Mouse (Mus musculus) hindbrain, embryonic 11.5 days (tissue): ENCODE results near the gene Medag. TPM values are rescaled to one million over a fixed set of nuclear protein-coding genes. Genes with fewer than 3 reads are reported as not detected.

Experiments used
- ATAC-seq: fragments of 200-750 bp; cut with Nextera tagmentation; 2 replicates; pipeline ENCODE4 v1.8.0; 2017; ENCODE audit warnings: mild to moderate bottlenecking, moderate TSS enrichment, moderate library complexity; ENCODE audit not compliant: low FRiP score
- DNase-seq: peaks from one replicate; pipeline ENCODE4 v3.0.0-alpha.2; 2015; ENCODE audit warnings: low spot score
- H3K27ac ChIP-seq: fragments of 300-500 bp; sonication (generic); 2 replicates; pipeline ENCODE4 v1.5.1; 2014; ENCODE audit warnings: mild to moderate bottlenecking, low read depth, low read length
- H3K27me3 ChIP-seq: fragments of 300-500 bp; sonication (generic); 2 replicates; pipeline ENCODE4 v1.6.1; 2014; ENCODE audit warnings: mild to moderate bottlenecking, low read length, moderate library complexity, mixed read lengths; ENCODE audit not compliant: control insufficient read depth, insufficient read depth
- H3K36me3 ChIP-seq: fragments of 300-500 bp; sonication (generic); 2 replicates; pipeline ENCODE4 v1.6.1; 2014; ENCODE audit warnings: mild to moderate bottlenecking, low read length, moderate library complexity, mixed read lengths; ENCODE audit not compliant: control insufficient read depth, insufficient read depth
- H3K4me1 ChIP-seq: fragments of 300-500 bp; sonication (generic); replicated peaks from 2 replicates; pipeline ENCODE4 v1.6.1; 2014; ENCODE audit warnings: low read length, mixed read lengths; ENCODE audit not compliant: control insufficient read depth, insufficient read depth
- H3K4me2 ChIP-seq: fragments of 300-500 bp; sonication (generic); replicated peaks from 2 replicates; pipeline ENCODE4 v1.6.1; 2014; ENCODE audit warnings: mild to moderate bottlenecking, low read depth, low read length
- H3K4me3 ChIP-seq: fragments of 300-500 bp; sonication (generic); 2 replicates; pipeline ENCODE4 v1.5.1; 2014; ENCODE audit warnings: low read depth, low read length
- H3K9ac ChIP-seq: fragments of 300-500 bp; sonication (generic); 2 replicates; pipeline ENCODE4 v1.6.1; 2014; ENCODE audit warnings: low read depth, low read length
- H3K9me3 ChIP-seq: fragments of 300-500 bp; sonication (generic); 2 replicates; pipeline ENCODE4 v1.6.1; 2016; ENCODE audit warnings: low read length; ENCODE audit not compliant: control insufficient read depth
- WGBS: fragments of 180-500 bp; shearing (Covaris S2); extraction: QIAGEN DNeasy Blood & Tissue Kit; methylation state at CpG from one replicate; pipeline ENCODE4 v1.1.7; 2014; 5-methylcytosine and 5-hydroxymethylcytosine counted together
- polyA plus RNA-seq: library from polyadenylated mRNA; unstranded; fragments of >200 nt; fragmentation: Nextera tagmentation; extraction: Ambion mirVana; gene quantifications from 2 replicates; pipeline ENCODE4 v1.2.1, GENCODE M21; 2014

Gene Medag
- polyA plus RNA-seq, 1 experiment from 2014 or later, result 0.25 TPM

DNA sequence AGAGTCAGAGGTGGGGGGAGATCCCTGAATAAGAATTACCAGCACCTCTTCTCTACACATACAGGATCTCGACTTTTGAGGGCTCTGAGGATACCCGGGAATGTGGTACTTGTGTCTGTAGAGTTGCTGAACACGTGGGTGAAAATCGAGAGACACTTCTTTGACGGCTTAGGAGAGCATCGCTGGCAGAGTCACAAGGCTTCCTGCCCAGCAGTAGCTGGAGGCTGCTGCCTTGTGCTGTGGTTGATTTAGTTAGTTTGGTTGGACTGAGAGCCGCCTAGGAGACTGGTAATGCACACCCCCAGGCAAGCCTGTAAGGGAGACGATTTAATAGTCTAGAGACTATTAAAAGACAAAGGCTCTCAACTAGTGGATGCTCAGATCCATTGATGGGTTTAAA lies 39.5 kb upstream of the Medag start:
- H3K27ac ChIP-seq, result no peak overlapping the region
- 90% methylated on average over 8 of the region's 8 CpGs for WGBS
- no peak overlapping the region for H3K9ac ChIP-seq
- no peak overlapping the region for H3K4me2 ChIP-seq
- no peaks in the 10 kb centered on the region for H3K9me3 ChIP-seq
- H3K27me3 ChIP-seq, result no peaks in the 10 kb centered on the region
- peaks cover 2% of the 10 kb centered on the region; the same call in 1 of the 2 replicates for H3K4me1 ChIP-seq
- no peaks in the 10 kb centered on the region for H3K36me3 ChIP-seq
- ATAC-seq (no peak), DNase-seq (no peak)
- H3K4me3 ChIP-seq, result no peak overlapping the region

DNA sequence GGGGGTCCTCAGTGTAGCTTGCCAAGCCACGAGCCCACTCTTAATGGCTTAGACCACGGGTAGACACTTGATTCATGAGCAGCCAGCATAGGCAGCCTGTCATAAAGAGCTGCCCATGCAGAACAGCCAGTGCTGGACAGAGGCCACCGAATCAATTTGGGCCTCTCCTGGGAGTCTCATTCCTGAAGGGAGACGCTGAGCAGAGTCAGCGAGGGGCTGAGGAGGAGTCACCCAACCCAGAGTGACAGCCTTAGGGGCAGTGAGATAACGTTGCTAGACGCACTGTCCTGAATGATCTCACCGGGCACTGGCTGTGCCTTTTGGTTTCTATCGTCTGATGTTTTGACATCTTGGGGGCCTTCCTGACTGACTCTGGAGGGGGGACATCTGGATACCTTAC lies 38.3 kb upstream of the Medag start:
- H3K27me3 ChIP-seq, result no peaks in the 10 kb centered on the region
- H3K4me2 ChIP-seq, result no peak overlapping the region
- 41% methylated on average over 9 of the region's 9 CpGs for whole genome bisulfite sequencing
- no peaks in the 10 kb centered on the region for H3K36me3 ChIP-seq
- no peak overlapping the region for H3K27ac ChIP-seq
- H3K9me3 ChIP-seq, result no peaks in the 10 kb centered on the region
- ATAC-seq, result no peak
- no peak overlapping the region for H3K9ac ChIP-seq
- H3K4me3 ChIP-seq, result no peak overlapping the region
- DNase-seq, result no peak
- H3K4me1 ChIP-seq, result peaks cover 2% of the 10 kb centered on the region; the same call in 1 of the 2 replicates

DNA sequence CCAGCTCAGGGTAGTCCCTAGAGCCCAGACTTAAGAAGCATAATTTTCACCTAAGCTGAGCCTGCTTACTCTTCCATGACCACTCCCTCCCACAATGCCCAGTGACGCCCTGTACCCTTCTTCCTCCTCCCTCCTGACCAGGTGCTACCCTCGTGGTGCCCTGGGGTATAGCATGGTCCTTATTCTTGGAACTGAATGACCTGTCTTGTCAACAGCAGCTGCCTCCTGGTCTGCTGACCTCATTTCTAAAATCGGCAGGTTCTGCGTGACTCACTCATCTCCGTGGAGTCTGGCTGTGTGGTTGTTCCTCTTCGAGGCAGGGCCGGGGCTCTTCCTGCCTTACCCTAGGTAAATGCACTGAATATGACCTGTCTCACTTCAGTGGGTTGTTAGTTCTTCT lies 37.5 kb upstream of the Medag start:
- Histone ChIP-seq H3K4me1 (peaks cover 4% of the 10 kb centered on the region; the same call in 1 of the 2 replicates), H3K27me3 (no peaks in the 10 kb centered on the region), H3K9ac (no peak overlapping the region), H3K9me3 (no peaks in the 10 kb centered on the region), H3K4me2 (no peak overlapping the region), H3K27ac (no peak overlapping the region), H3K4me3 (no peak overlapping the region), H3K36me3 (no peaks in the 10 kb centered on the region)
- no peak for DNase-seq
- no peak for ATAC-seq
- WGBS, result 88% methylated on average over 7 of the region's 7 CpGs

DNA sequence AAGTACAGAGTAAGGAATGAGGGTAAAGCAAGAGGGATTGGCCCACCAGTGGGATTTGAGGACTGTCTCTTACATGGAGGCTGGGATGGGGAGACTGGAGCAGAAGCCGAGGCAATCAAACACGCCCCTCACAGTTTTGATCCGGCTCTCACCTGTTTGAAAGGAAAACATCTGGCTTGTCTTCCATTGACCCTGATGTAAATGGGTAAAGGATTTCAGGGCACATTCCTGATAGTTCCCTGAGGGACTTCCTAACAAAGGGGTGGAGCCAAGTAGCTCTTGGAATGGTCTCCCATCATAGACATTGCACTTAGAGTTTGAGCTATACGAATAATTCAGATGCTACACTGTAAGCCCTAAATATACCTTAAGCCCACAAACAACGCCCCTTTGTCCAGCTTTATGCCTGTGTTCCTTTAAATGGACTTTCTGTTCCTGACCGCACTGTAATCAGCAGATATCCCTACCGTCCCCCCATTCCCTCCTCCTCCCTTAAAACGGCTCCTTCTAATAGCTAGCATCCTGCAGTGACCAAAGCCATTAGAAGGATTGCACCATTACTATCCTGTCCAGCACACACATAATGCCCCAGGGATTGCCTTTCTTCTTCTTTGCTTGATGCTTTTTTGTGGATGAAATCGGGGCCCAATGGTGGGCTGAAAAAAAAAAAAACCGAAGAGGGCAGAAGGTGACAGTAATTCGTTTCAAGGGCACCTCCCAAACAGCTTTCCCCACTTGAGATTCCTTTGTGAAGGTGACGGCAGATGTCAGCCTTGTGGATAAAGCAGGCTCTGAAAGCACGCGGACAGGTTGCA lies 36.3 kb upstream of the Medag start:
- Histone ChIP-seq H3K9ac (peak overlapping the region; percentile 17; the same call in 1 of the 2 replicates), H3K4me1 (peaks cover 7% of the 10 kb centered on the region; the same call in 1 of the 2 replicates), H3K27ac (no peak overlapping the region), H3K4me3 (no peak overlapping the region), H3K9me3 (no peaks in the 10 kb centered on the region), H3K4me2 (no peak overlapping the region), H3K27me3 (no peaks in the 10 kb centered on the region), H3K36me3 (no peaks in the 10 kb centered on the region)
- DNase-seq, result peak; percentile 19
- ATAC-seq, result no peak; the same call in 1 of the 2 replicates
- 46% methylated on average over 14 of the region's 14 CpGs for WGBS

DNA sequence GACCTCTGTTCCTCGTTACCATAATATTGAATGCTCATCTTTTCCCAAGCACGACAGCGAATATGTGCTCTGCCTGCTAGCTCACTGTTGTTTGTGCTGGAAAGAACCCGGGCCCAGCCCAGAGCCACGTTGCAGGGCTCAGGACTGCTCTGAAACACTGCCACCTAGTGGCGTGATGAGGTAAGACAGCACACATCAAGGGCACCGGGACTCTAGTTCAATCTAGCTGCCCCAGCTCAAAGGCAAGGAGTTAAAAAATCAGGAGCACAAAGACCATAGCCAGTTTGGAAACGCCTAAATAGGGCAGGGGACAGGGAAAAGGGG lies 35.7 kb upstream of the Medag start:
- ATAC-seq (peak; percentile 71), DNase-seq (peak; percentile 94)
- Histone ChIP-seq H3K4me1 (peaks cover 7% of the 10 kb centered on the region), H3K9me3 (no peaks in the 10 kb centered on the region), H3K4me3 (no peak overlapping the region), H3K27ac (no peak overlapping the region), H3K36me3 (no peaks in the 10 kb centered on the region), H3K9ac (no peak overlapping the region; the same call in 1 of the 2 replicates), H3K27me3 (no peaks in the 10 kb centered on the region), H3K4me2 (no peak overlapping the region)
- WGBS, result 3% methylated on average over 8 of the region's 8 CpGs

DNA sequence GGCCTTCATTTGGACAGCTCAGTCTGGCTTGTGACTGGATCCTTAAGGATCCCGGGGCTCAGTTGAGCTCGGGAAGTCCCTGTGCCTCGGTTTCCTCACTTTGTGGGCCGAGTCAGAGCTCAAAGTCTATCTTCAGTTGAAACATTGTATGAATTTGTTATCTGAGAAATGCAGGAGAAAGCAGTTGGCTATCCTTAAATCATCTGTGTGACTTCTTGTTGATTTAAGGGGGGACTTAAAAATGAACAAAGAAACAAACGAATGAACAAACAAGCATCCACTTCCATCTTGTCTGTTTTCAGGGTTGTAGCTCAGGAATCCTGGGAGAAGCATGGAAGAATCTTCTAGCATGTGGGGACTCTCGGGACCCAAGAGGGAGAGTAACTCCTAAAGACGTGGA lies 35.2 kb upstream of the Medag start:
- 78% methylated on average over 7 of the region's 7 CpGs for WGBS
- H3K36me3 ChIP-seq, result no peaks in the 10 kb centered on the region
- H3K4me1 ChIP-seq, result peaks cover 7% of the 10 kb centered on the region
- no peak overlapping the region for H3K4me2 ChIP-seq
- DNase-seq, result no peak
- no peak for ATAC-seq
- no peaks in the 10 kb centered on the region for H3K27me3 ChIP-seq
- H3K9me3 ChIP-seq, result no peaks in the 10 kb centered on the region
- H3K9ac ChIP-seq, result no peak overlapping the region
- no peak overlapping the region for H3K27ac ChIP-seq
- no peak overlapping the region for H3K4me3 ChIP-seq

DNA sequence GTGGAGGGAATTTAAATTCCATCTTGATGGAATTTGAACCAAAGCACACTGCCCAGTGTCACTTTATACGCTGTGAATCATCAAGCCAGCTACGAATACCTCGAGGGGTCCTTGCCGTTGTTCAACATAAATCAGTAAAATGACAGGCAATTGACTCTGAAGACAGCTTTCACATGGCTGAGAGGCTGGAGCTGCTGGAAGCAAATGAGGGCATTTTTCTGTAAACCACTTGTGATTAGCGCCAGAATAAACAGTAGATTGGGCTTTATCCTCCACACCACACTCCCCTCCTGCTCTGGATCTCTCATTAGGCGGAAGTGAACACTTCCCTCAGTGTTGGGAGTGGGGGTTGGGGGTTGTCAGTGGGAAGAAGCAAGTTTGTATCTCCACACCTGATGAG lies 34.3 kb upstream of the Medag start:
- WGBS, result 37% methylated on average over 6 of the region's 6 CpGs
- H3K27ac ChIP-seq, result no peak overlapping the region
- H3K4me3 ChIP-seq, result no peak overlapping the region
- no peaks in the 10 kb centered on the region for H3K36me3 ChIP-seq
- ATAC-seq, result no peak
- no peaks in the 10 kb centered on the region for H3K9me3 ChIP-seq
- H3K4me2 ChIP-seq, result no peak overlapping the region
- no peak overlapping the region for H3K9ac ChIP-seq
- peaks cover 7% of the 10 kb centered on the region for H3K4me1 ChIP-seq
- DNase-seq, result peak; percentile 34
- no peaks in the 10 kb centered on the region for H3K27me3 ChIP-seq

DNA sequence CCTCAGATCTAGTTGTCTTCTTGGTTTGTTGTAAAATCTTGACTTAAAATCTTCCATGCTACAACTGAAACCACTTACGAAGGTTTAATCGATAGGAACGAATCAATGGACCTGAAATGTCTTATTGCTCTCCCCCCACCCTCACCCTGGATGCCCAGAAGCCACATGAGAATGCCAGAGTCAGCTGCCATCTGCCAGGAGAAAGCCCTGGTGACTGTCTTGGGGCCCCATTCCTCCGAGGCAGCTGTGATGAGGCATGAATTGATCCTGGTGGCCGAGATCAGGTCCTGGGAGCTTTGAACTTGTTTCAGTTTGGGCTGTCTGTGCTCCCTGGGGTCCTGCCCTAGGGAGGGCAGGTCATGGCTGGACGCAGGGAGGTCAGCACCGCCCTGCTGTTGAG lies 33.0 kb upstream of the Medag start:
- H3K4me1 ChIP-seq, result peaks cover 7% of the 10 kb centered on the region
- H3K4me2 ChIP-seq, result no peak overlapping the region
- H3K36me3 ChIP-seq, result no peaks in the 10 kb centered on the region
- no peaks in the 10 kb centered on the region for H3K9me3 ChIP-seq
- ATAC-seq (no peak), DNase-seq (no peak)
- no peaks in the 10 kb centered on the region for H3K27me3 ChIP-seq
- WGBS, result 59% methylated on average over 7 of the region's 7 CpGs
- H3K9ac ChIP-seq, result no peak overlapping the region
- no peak overlapping the region for H3K4me3 ChIP-seq
- peak overlapping the region; percentile 85; the same call in 1 of the 2 replicates for H3K27ac ChIP-seq

DNA sequence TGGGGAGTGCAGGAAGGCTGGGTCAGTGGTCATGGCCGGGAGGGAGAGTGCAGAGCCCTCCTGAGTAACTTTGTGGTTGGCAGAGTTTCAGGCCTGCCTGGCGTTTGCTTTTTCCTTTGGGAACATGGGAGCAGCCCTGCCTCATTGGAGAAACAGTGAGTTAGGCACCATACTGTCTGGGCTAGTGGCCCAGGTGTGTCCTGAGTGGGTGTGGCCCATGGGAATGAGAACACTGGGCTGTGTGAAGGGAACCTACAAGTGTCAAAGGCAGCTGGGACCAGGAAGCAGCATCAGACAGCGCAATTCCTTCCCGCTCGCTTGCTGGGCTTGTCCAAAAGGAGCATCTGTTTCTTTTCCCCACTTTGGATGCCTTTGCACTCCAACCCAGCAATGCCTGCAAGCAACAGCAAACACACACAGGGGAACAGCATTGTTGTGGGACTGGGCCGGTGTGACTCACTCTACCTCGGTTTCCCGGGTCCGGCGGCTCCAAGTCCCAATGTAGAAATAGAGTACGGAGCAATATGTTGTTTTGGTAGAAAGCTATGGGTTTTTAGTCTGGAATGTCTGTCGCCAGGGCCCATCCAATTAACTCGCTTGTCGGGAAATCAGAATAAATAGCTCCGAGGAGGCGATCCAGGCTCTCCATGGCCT lies 32.3 kb upstream of the Medag start:
- Histone ChIP-seq H3K27me3 (no peaks in the 10 kb centered on the region), H3K4me2 (no peak overlapping the region), H3K27ac (peak overlapping the region; percentile 85), H3K4me1 (peaks cover 7% of the 10 kb centered on the region), H3K4me3 (no peak overlapping the region), H3K9me3 (no peaks in the 10 kb centered on the region), H3K9ac (0 out of 2 replicates have a peak overlapping the region, but pooled peaks have one; percentile 24), H3K36me3 (no peaks in the 10 kb centered on the region)
- DNase-seq (no peak), ATAC-seq (no peak)
- 78% methylated on average over 16 of the region's 16 CpGs for WGBS
